Mouse (Mus musculus) stomach, embryonic 16.5 days (tissue): ENCODE data around the gene Marco. TPM values are rescaled to one million over a fixed set of nuclear protein-coding genes. Genes with fewer than 3 reads are reported as not detected.

Source experiments
- polyA plus RNA-seq: library from polyadenylated mRNA; unstranded; fragments of >200 nt; fragmentation: Nextera tagmentation; extraction: Ambion mirVana; gene quantifications from 2 replicates; pipeline ENCODE4 v1.2.1, GENCODE M21; 2015

Gene Marco
- polyA plus RNA-seq, 1 experiment from 2014 or later: 1.3 TPM

Other genes starting within 250 kb of the Marco start
- 5.2 and 8.2 TPM in 2 replicates for gene Steap3, start 232.3 kb downstream of the Marco start, polyA plus RNA-seq
- not detected in 2 replicates for gene C1ql2, start 164.4 kb downstream of the Marco start, polyA plus RNA-seq
- gene En1, start 97.4 kb upstream of the Marco start, polyA plus RNA-seq: 0.09 TPM in 1 of 2 replicates, not detected in the other